Comparison of ENCODE assay signal across 14 mouse cellular contexts in the genomic region with DNA sequence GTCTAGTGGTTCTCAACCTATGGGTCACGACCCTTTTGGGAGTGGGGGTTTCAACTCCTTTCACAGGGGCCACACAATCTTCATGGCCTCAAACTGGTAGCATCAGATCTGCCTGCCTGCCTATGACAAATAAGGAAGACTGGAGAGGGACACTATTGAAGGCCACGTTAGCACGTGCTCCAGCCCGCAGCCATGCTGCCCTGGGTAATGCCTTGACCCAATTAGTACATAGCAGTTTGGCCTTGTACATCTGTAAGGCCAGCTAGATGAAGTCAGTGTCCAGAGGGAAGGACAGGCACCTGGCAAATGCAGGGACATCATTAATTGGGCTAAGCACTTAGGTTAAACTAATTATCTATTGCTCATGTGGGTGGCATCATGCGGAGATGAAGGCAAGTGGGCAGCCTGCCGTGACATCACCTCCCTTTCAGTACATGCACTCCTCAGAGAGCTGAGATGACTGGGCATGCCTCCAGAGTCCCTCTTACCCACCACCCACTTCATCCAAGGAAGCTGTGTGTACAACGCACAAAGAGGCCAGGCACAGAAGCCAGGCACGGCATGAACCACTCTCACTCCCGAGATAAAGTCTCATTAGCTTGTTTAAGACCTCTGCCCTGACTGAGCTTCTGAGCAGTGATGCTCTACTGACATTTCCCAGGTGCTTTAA.
DNase-seq lines count a peak whose midpoint lies in the region; ATAC-seq and TF ChIP-seq lines count a peak whose summit lies in the region.
"Had no signal": no experiment of that assay in that cellular context is flagged by ENCODE, and none has a peak within 500 bp of the region (broad histone marks: within the 10 kb centered on the region; RNA-seq: fewer than 3 reads in every experiment).

No protein-coding gene starts in this region.

- H3K27ac ChIP-seq in forebrain, postnatal 0 days (ENCODE audit: low read depth, low read length), result no peak overlapping the region
- H3K27ac ChIP-seq in forebrain, embryonic 16.5 days (ENCODE audit: low read length), result no peak overlapping the region
- no peak overlapping the region for H3K27ac ChIP-seq in kidney, postnatal 0 days
- 0 out of 2 replicates have a peak overlapping the region, but pooled peaks have one; percentile 28 for H3K27ac ChIP-seq in neural tube, embryonic 15.5 days (replicated peaks)
- H3K27ac ChIP-seq: layer of hippocampus, adult 2 months had no signal

- DNase-seq in forebrain, postnatal 0 days, result peak; percentile 24
- DNase-seq in kidney, postnatal 0 days (ENCODE audit: low spot score), result peak; percentile 15
- DNase-seq in kidney, adult 18-20 months, result no peak
- peak; percentile 45 for DNase-seq in retina, postnatal 1 day
- DNase-seq in retina, embryonic 14.5 days (ENCODE audit: low spot score), result no peak
- DNase-seq: cerebellum, adult 18-20 months; heart, postnatal 14 days; kidney, adult 11 months; lung, embryonic 14.5 days had no signal

- no peaks in the 10 kb centered on the region for H3K9me3 ChIP-seq in forebrain, postnatal 0 days (ENCODE audit: low read length)
- no peaks in the 10 kb centered on the region for H3K9me3 ChIP-seq in forebrain, embryonic 16.5 days (ENCODE audit: control insufficient read depth, low read length)
- no peaks in the 10 kb centered on the region for H3K9me3 ChIP-seq in kidney, postnatal 0 days (replicated peaks; ENCODE audit: low read length)
- no peaks in the 10 kb centered on the region for H3K9me3 ChIP-seq in neural tube, embryonic 15.5 days (replicated peaks)

- no peak for TF ChIP-seq CTCF in forebrain, postnatal 0 days (IDR thresholded peaks at IDR 0.05; ENCODE audit: low read depth)
- no peak for TF ChIP-seq CTCF in kidney, postnatal 0 days (IDR thresholded peaks at IDR 0.05; ENCODE audit: low read depth)

- WGBS in forebrain, postnatal 0 days, result 34% methylated on average over 9 of the region's 9 CpGs
- 33% methylated on average over 9 of the region's 9 CpGs for WGBS in forebrain, embryonic 16.5 days
- 52% methylated on average over 9 of the region's 9 CpGs for WGBS in kidney, postnatal 0 days
- 47% methylated on average over 9 of the region's 9 CpGs for WGBS in neural tube, embryonic 15.5 days

- H3K4me1 ChIP-seq in forebrain, postnatal 0 days (ENCODE audit: insufficient read depth), result peaks cover 3% of the 10 kb centered on the region; the same call in 1 of the 2 replicates
- peaks cover 11% of the 10 kb centered on the region for H3K4me1 ChIP-seq in forebrain, embryonic 16.5 days (replicated peaks; ENCODE audit: control insufficient read depth, insufficient read depth, low read length)
- H3K4me1 ChIP-seq in kidney, postnatal 0 days (replicated peaks; ENCODE audit: insufficient read depth, low read length), result no peaks in the 10 kb centered on the region
- H3K4me1 ChIP-seq in neural tube, embryonic 15.5 days, result peaks cover 19% of the 10 kb centered on the region
- H3K4me1 ChIP-seq: megakaryocyte, embryonic 14.5 days had no signal

- H3K9ac ChIP-seq in forebrain, postnatal 0 days, result no peak overlapping the region
- no peak overlapping the region for H3K9ac ChIP-seq in forebrain, embryonic 16.5 days (replicated peaks; ENCODE audit: low read depth, low read length)
- no peak overlapping the region for H3K9ac ChIP-seq in kidney, postnatal 0 days (ENCODE audit: low read depth, low read length)
- H3K9ac ChIP-seq in neural tube, embryonic 15.5 days (replicated peaks), result no peak overlapping the region
- H3K9ac ChIP-seq: lung, embryonic 14.5 days had no signal

- H3K4me2 ChIP-seq in forebrain, postnatal 0 days (ENCODE audit: low read depth), result no peak overlapping the region
- H3K4me2 ChIP-seq in forebrain, embryonic 16.5 days (ENCODE audit: low read length), result no peak overlapping the region
- H3K4me2 ChIP-seq in kidney, postnatal 0 days (ENCODE audit: low read length), result no peak overlapping the region
- H3K4me2 ChIP-seq in neural tube, embryonic 15.5 days, result no peak overlapping the region
- H3K4me2 ChIP-seq: lung, embryonic 14.5 days had no signal

- no peak overlapping the region for H3K4me3 ChIP-seq in forebrain, postnatal 0 days (ENCODE audit: low read depth, low read length)
- no peak overlapping the region for H3K4me3 ChIP-seq in forebrain, embryonic 16.5 days (replicated peaks; ENCODE audit: low read length)
- no peak overlapping the region for H3K4me3 ChIP-seq in kidney, postnatal 0 days (replicated peaks; ENCODE audit: low read depth, low read length)
- H3K4me3 ChIP-seq in neural tube, embryonic 15.5 days (replicated peaks), result no peak overlapping the region
- H3K4me3 ChIP-seq: layer of hippocampus, adult 2 months; megakaryocyte, embryonic 14.5 days had no signal

- ATAC-seq in forebrain, postnatal 0 days, result peak; percentile 25; the same call in 1 of the 2 replicates
- no peak for ATAC-seq in forebrain, embryonic 16.5 days
- ATAC-seq in kidney, postnatal 0 days (replicated peaks; ENCODE audit: low FRiP score, low read depth), result no peak
- ATAC-seq in neural tube, embryonic 15.5 days (ENCODE audit: low FRiP score), result no peak

- H3K27me3 ChIP-seq in forebrain, postnatal 0 days (ENCODE audit: insufficient read depth, low read length), result no peaks in the 10 kb centered on the region
- no peaks in the 10 kb centered on the region for H3K27me3 ChIP-seq in forebrain, embryonic 16.5 days (replicated peaks; ENCODE audit: control insufficient read depth, insufficient read depth, low read length)
- no peaks in the 10 kb centered on the region for H3K27me3 ChIP-seq in kidney, postnatal 0 days (ENCODE audit: insufficient read depth, low read length)
- no peaks in the 10 kb centered on the region for H3K27me3 ChIP-seq in neural tube, embryonic 15.5 days (replicated peaks)
- H3K27me3 ChIP-seq: CH12.LX; megakaryocyte, embryonic 14.5 days had no signal

- H3K36me3 ChIP-seq in forebrain, postnatal 0 days (ENCODE audit: insufficient read depth), result no peaks in the 10 kb centered on the region
- no peaks in the 10 kb centered on the region for H3K36me3 ChIP-seq in forebrain, embryonic 16.5 days (ENCODE audit: control insufficient read depth, insufficient read depth)
- H3K36me3 ChIP-seq in kidney, postnatal 0 days (ENCODE audit: insufficient read depth, low read length), result no peaks in the 10 kb centered on the region
- H3K36me3 ChIP-seq in neural tube, embryonic 15.5 days, result no peaks in the 10 kb centered on the region

Comparison
In these comparisons a context has a peak if more than half of its experiments do, and no peak if none do; other contexts are left out.
1. DNase-seq: peak in forebrain, postnatal 0 days (single experiment), kidney, postnatal 0 days (single experiment) and retina, postnatal 1 day (single experiment); none in kidney, adult 18-20 months (single experiment) and retina, embryonic 14.5 days (single experiment).